Mouse (Mus musculus) cerebellum, adult 11-12 months (tissue): ENCODE data around the gene Usp22.
"Not testable (repeated sequence)": the region's sequence is repeated elsewhere in the genome, so short reads cannot be mapped to it uniquely, and the experiment has no call there.

Experiments
- DNase-seq: peaks from one replicate; pipeline ENCODE4 v3.0.0; 2022

The Usp22 gene

GRCm38 (mm10) chr11:61183820-61184219, 9.0 kb upstream of the Usp22 start:
- DNase-seq: no peak

GRCm38 (mm10) chr11:61181624-61182023, 6.8 kb upstream of the Usp22 start:
- DNase-seq: no peak

- DNase-seq: no peak
These were observed 5.5 kb upstream of the Usp22 start for GRCm38 (mm10) chr11:61180361-61180760.

- DNase-seq: no peak
These were observed 1.5 kb upstream of the Usp22 start for GRCm38 (mm10) chr11:61176321-61176720.

- no peak for DNase-seq
These were observed 923 bp upstream of the Usp22 start for GRCm38 (mm10) chr11:61175778-61176177.

- DNase-seq: no peak
These were observed 499 bp downstream of the Usp22 start for GRCm38 (mm10) chr11:61174291-61174820.

GRCm38 (mm10) chr11:61173477-61173876, 1.4 kb downstream of the Usp22 start:
- not testable (repeated sequence) for DNase-seq

- no peak for DNase-seq
These were observed 4.7 kb downstream of the Usp22 start for GRCm38 (mm10) chr11:61170184-61170583.

GRCm38 (mm10) chr11:61164881-61165280, 10.0 kb downstream of the Usp22 start:
- no peak for DNase-seq

- DNase-seq: no peak
These were observed 10.5 kb downstream of the Usp22 start for GRCm38 (mm10) chr11:61164366-61164765.

- DNase-seq: no peak
These were observed 11.5 kb downstream of the Usp22 start for GRCm38 (mm10) chr11:61163341-61163740.

GRCm38 (mm10) chr11:61162776-61163175, 12.1 kb downstream of the Usp22 start:
- DNase-seq: no peak

- DNase-seq: no peak
These were observed 13.7 kb downstream of the Usp22 start for GRCm38 (mm10) chr11:61161121-61161520.

GRCm38 (mm10) chr11:61159796-61160732, 14.8 kb downstream of the Usp22 start:
- DNase-seq: peak; percentile 84

- DNase-seq: no peak
These were observed 16.7 kb downstream of the Usp22 start for GRCm38 (mm10) chr11:61158141-61158540.

- no peak for DNase-seq
These were observed 19.1 kb downstream of the Usp22 start for GRCm38 (mm10) chr11:61155727-61156126.

- DNase-seq: no peak
These were observed 24.4 kb downstream of the Usp22 start for GRCm38 (mm10) chr11:61150233-61151001.

GRCm38 (mm10) chr11:61147300-61147683, 27.6 kb downstream of the Usp22 start:
- peak; percentile 55 for DNase-seq

GRCm38 (mm10) chr11:61146645-61147299, 28.1 kb downstream of the Usp22 start:
- no peak for DNase-seq

- DNase-seq: no peak
These were observed 29.3 kb downstream of the Usp22 start for GRCm38 (mm10) chr11:61145551-61145950.

GRCm38 (mm10) chr11:61143564-61144469, 31.0 kb downstream of the Usp22 start:
- no peak for DNase-seq
